Mouse (Mus musculus) intestine, embryonic 16.5 days (tissue): ENCODE results near the gene Cd300ld4. TPM values are rescaled to one million over a fixed set of nuclear protein-coding genes. Genes with fewer than 3 reads are reported as not detected.

Experiments used
- ATAC-seq: fragments of 200-750 bp; cut with Nextera tagmentation; 2 replicates; pipeline ENCODE4 v1.8.0; 2017; ENCODE audit warnings: moderate TSS enrichment, moderate library complexity
- H3K27ac ChIP-seq: fragments of 300-500 bp; sonication (generic); 2 replicates; pipeline ENCODE4 v1.5.1; 2014; ENCODE audit warnings: mild to moderate bottlenecking, low read length
- H3K27me3 ChIP-seq: fragments of 300-500 bp; sonication (generic); replicated peaks from 2 replicates; pipeline ENCODE4 v1.6.1; 2014; ENCODE audit warnings: low read length, control low read depth, mixed read lengths; ENCODE audit not compliant: control insufficient read depth, insufficient read depth
- H3K36me3 ChIP-seq: fragments of 300-500 bp; sonication (generic); 2 replicates; pipeline ENCODE4 v1.6.1; 2014; ENCODE audit warnings: low read length, control low read depth; ENCODE audit not compliant: control insufficient read depth, insufficient read depth
- H3K4me1 ChIP-seq: fragments of 300-500 bp; sonication (generic); 2 replicates; pipeline ENCODE4 v1.6.1; 2014; ENCODE audit warnings: low read length, control low read depth, mixed read lengths; ENCODE audit not compliant: control insufficient read depth, insufficient read depth
- H3K4me2 ChIP-seq: fragments of 300-500 bp; sonication (generic); 2 replicates; pipeline ENCODE4 v1.6.1; 2014; ENCODE audit warnings: low read depth, low read length, control low read depth
- H3K4me3 ChIP-seq: fragments of 300-500 bp; sonication (generic); 2 replicates; pipeline ENCODE4 v1.5.1; 2014; ENCODE audit warnings: mild to moderate bottlenecking, low read length
- H3K9ac ChIP-seq: fragments of 300-500 bp; sonication (generic); 2 replicates; pipeline ENCODE4 v1.6.1; 2014; ENCODE audit warnings: low read depth, low read length
- H3K9me3 ChIP-seq: fragments of 300-500 bp; sonication (generic); 2 replicates; pipeline ENCODE4 v1.6.1; 2016; ENCODE audit warnings: low read length, control low read depth; ENCODE audit not compliant: control insufficient read depth
- WGBS: fragments of 180-500 bp; shearing (Covaris S2); extraction: QIAGEN DNeasy Blood & Tissue Kit; methylation state at CpG from one replicate; pipeline ENCODE4 v1.1.7; 2014; 5-methylcytosine and 5-hydroxymethylcytosine counted together
- polyA plus RNA-seq: library from polyadenylated mRNA; unstranded; fragments of >200 nt; fragmentation: Nextera tagmentation; extraction: Ambion mirVana; gene quantifications from 2 replicates; pipeline ENCODE4 v1.2.1, GENCODE M21; 2015

Gene Cd300ld4
- polyA plus RNA-seq, 1 experiment from 2014 or later: not detected

DNA sequence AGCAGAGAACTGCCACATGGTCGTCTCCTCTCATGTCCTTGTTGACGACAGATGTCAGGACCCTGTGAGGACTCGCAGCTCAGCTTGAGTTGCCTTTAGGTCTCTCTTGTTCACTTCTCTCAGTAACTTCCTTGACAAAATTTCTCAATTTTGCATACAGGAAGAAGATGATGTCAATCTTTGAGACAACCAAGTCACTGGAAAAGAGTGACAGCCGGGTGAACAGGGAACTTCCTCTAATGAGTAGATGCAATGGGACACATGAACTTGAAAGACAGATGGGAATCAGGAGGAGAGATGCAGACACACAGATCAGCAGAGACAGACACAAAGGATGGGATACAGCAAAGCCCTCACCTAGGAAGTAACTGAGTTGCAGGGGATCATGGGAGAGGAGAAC, 37.0 kb downstream of the Cd300ld4 start, which contains the start of gene Cd300ld:
TSS of gene Cd300ld (minus strand) at position 130 of the 400 bp plus-strand sequence.
- no peak within 1 kb of the TSS for H3K9ac ChIP-seq
- WGBS: 74% methylated on average over 4 of the region's 4 CpGs
- no peak for ATAC-seq

DNA sequence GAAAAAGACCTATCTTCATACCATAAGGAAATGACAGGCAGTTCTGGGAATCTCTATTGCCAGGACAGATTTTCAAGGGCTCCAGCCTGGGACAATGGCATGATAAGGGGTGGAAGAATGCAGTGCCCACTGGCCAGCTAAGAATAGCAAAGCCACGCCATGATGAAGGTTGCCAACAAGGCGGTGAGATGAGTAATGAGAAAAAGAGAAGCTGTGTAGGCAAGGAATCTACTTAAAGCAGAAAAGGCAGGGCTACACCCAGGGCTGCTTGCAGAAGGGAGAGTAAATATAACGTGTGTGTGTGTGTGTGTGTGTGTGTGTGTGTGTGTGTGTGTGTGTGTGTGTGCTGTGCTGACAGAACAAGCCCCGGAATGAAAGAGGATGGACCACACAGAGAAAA, 44.9 kb downstream of the Cd300ld4 start:
- 70% methylated on average over 4 of the region's 4 CpGs for WGBS

More for the DNA sequence above, 37.0 kb downstream of the Cd300ld4 start, which contains the start of gene Cd300ld:
- no peak within 1 kb of the TSS for H3K4me3 ChIP-seq
- H3K36me3 ChIP-seq: no peaks in the 10 kb centered on the region
- no peaks in the 10 kb centered on the region for H3K4me1 ChIP-seq
- no peak within 1 kb of the TSS for H3K27ac ChIP-seq
- H3K9me3 ChIP-seq: no peaks in the 10 kb centered on the region
- H3K27me3 ChIP-seq: no peaks in the 10 kb centered on the region
- no peak within 1 kb of the TSS for H3K4me2 ChIP-seq

DNA sequence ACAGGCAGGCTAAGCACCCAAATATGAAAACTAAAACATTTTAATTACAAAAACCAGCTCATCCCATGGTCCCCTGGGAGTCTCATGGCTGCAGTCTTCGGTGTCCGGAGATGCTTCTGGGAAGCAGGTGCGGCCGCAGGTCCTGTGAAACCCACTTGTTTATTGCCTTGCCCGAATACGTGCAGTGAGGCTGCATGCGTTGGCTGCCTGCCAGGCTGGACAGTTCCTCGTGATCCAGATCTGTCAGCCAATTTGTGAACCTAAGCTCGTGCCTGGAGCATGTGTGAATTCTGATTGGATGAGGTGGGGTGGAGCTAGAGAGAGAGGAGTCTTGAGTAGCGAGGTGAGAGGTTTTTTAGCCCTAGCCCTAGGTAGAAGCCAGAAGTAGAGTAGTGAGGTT, 54.1 kb downstream of the Cd300ld4 start:
- Histone ChIP-seq H3K9ac (no peak overlapping the region), H3K27me3 (no peaks in the 10 kb centered on the region), H3K4me1 (no peaks in the 10 kb centered on the region), H3K27ac (no peak overlapping the region), H3K4me3 (no peak overlapping the region), H3K9me3 (peaks cover 3% of the 10 kb centered on the region; the same call in 1 of the 2 replicates), H3K36me3 (no peaks in the 10 kb centered on the region), H3K4me2 (no peak overlapping the region)
- 82% methylated on average over 10 of the region's 10 CpGs for WGBS
- ATAC-seq: no peak

More for the DNA sequence above, 44.9 kb downstream of the Cd300ld4 start:
- Histone ChIP-seq H3K27ac (no peak overlapping the region), H3K9ac (no peak overlapping the region), H3K27me3 (no peaks in the 10 kb centered on the region), H3K9me3 (0 out of 2 replicates have a peak, but pooled peaks cover 2% of the 10 kb centered on the region), H3K4me3 (no peak overlapping the region), H3K36me3 (no peaks in the 10 kb centered on the region), H3K4me1 (no peaks in the 10 kb centered on the region), H3K4me2 (no peak overlapping the region)
- no peak for ATAC-seq

Other genes with a start within 250 kb of the Cd300ld4 start
- gene Btbd17, start 231.1 kb downstream of the Cd300ld4 start, polyA plus RNA-seq: 0.71 and 0.87 TPM in 2 replicates
- 0.20 and 0.43 TPM in 2 replicates for gene Gpr142, start 228.1 kb downstream of the Cd300ld4 start, polyA plus RNA-seq
- 10.5 and 10.9 TPM in 2 replicates for gene Gprc5c, start 175.9 kb downstream of the Cd300ld4 start, polyA plus RNA-seq
- gene Cd300a, start 137.0 kb downstream of the Cd300ld4 start, polyA plus RNA-seq: 2.5 and 2.6 TPM in 2 replicates
- 0.23 and 0.33 TPM in 2 replicates for gene Cd300lb, start 92.6 kb downstream of the Cd300ld4 start, polyA plus RNA-seq
- not detected in 2 replicates for gene Cd300c, start 57.9 kb downstream of the Cd300ld4 start, polyA plus RNA-seq
- gene Cd300ld, start 37.1 kb downstream of the Cd300ld4 start, polyA plus RNA-seq: 0.16 and 0.22 TPM in 2 replicates
- 2.2 and 3.5 TPM in 2 replicates for gene Cd300c2, start 25.1 kb downstream of the Cd300ld4 start, polyA plus RNA-seq
- gene Cd300ld2, start 10.8 kb downstream of the Cd300ld4 start, polyA plus RNA-seq: not detected in 2 replicates
- not detected in 2 replicates for gene Cd300ld5, start 10.8 kb upstream of the Cd300ld4 start, polyA plus RNA-seq
- gene Cd300ld3, start 21.4 kb upstream of the Cd300ld4 start, polyA plus RNA-seq: not detected in 2 replicates
- gene Cd300e, start 35.2 kb upstream of the Cd300ld4 start, polyA plus RNA-seq: 0.12 and 0.42 TPM in 2 replicates
- 4.0 and 4.2 TPM in 2 replicates for gene Rab37, start 64.4 kb upstream of the Cd300ld4 start, polyA plus RNA-seq
- gene Cd300lf, start 107.0 kb upstream of the Cd300ld4 start, polyA plus RNA-seq: 1.2 and 1.6 TPM in 2 replicates
- gene Slc9a3r1, start 136.3 kb upstream of the Cd300ld4 start, polyA plus RNA-seq: 380 and 424 TPM in 2 replicates
- 11.6 and 13.2 TPM in 2 replicates for gene Tmem104, start 160.5 kb upstream of the Cd300ld4 start, polyA plus RNA-seq
- 24.9 and 26.5 TPM in 2 replicates for gene Nat9, start 160.8 kb upstream of the Cd300ld4 start, polyA plus RNA-seq
- 0.06 TPM in 1 of 2 replicates, not detected in the other for gene Grin2c, start 240.2 kb upstream of the Cd300ld4 start, polyA plus RNA-seq